Mouse (Mus musculus) spleen, embryonic (tissue): ENCODE measurements around the gene Tjp1.

ENCODE experiments used
- CTCF ChIA-PET: fragments of 350-600 bp; sonication (Branson Sonifier 250); formaldehyde crosslinking; loops from one replicate; lab custom pipeline; 2022; lab: Charles Lee

Tjp1 gene

GRCm38 (mm10) chr7:65389539-65389938 lies 138.0 kb downstream of the Tjp1 start:
- CTCF ChIA-PET = no interaction called here

- CTCF ChIA-PET = no interaction called here
Observed at GRCm38 (mm10) chr7:65388243-65389013, 139.2 kb downstream of the Tjp1 start.

GRCm38 (mm10) chr7:65387560-65388175 lies 139.9 kb downstream of the Tjp1 start:
- CTCF ChIA-PET = no interaction called here

GRCm38 (mm10) chr7:65384775-65385174 lies 142.8 kb downstream of the Tjp1 start:
- CTCF ChIA-PET = no interaction called here

- CTCF ChIA-PET = interaction anchor here (0.5 kb wide), 1 partner anchor 376 kb away, joined by 7 read pairs; no protein-coding TSS in a partner anchor
Observed at GRCm38 (mm10) chr7:65382515-65383283, 144.9 kb downstream of the Tjp1 start.

- CTCF ChIA-PET = no interaction called here
Observed at GRCm38 (mm10) chr7:65381896-65382295, 145.7 kb downstream of the Tjp1 start.

GRCm38 (mm10) chr7:65380716-65381115 lies 146.9 kb downstream of the Tjp1 start:
- CTCF ChIA-PET = interaction anchor here (0.6 kb wide), 1 partner anchor 215 kb away, joined by 4 read pairs; no protein-coding TSS in a partner anchor

GRCm38 (mm10) chr7:65378818-65379565 lies 148.6 kb downstream of the Tjp1 start:
- CTCF ChIA-PET = no interaction called here

GRCm38 (mm10) chr7:65377521-65377920 lies 150.1 kb downstream of the Tjp1 start:
- CTCF ChIA-PET = no interaction called here

- CTCF ChIA-PET = no interaction called here
Observed at GRCm38 (mm10) chr7:65375621-65376020, 152.0 kb downstream of the Tjp1 start.

GRCm38 (mm10) chr7:65375176-65375575 lies 152.4 kb downstream of the Tjp1 start:
- CTCF ChIA-PET = no interaction called here

- CTCF ChIA-PET = no interaction called here
Observed at GRCm38 (mm10) chr7:65373336-65373735, 154.2 kb downstream of the Tjp1 start.

- CTCF ChIA-PET = no interaction called here
Observed at GRCm38 (mm10) chr7:65371765-65372164, 155.8 kb downstream of the Tjp1 start.

- CTCF ChIA-PET = interaction anchor here (0.7 kb wide), 1 partner anchor 1690 kb away, joined by 3 read pairs; no protein-coding TSS in a partner anchor
Observed at GRCm38 (mm10) chr7:65370787-65371616, 156.6 kb downstream of the Tjp1 start.

- CTCF ChIA-PET = interaction anchor here (0.7 kb wide), 1 partner anchor 1690 kb away, joined by 3 read pairs; no protein-coding TSS in a partner anchor
Observed at GRCm38 (mm10) chr7:65370381-65370786, 157.2 kb downstream of the Tjp1 start.

GRCm38 (mm10) chr7:65369101-65369500 lies 158.5 kb downstream of the Tjp1 start:
- CTCF ChIA-PET = no interaction called here

- CTCF ChIA-PET = no interaction called here
Observed at GRCm38 (mm10) chr7:65367386-65368245, 160.0 kb downstream of the Tjp1 start.

- CTCF ChIA-PET = no interaction called here
Observed at GRCm38 (mm10) chr7:65366153-65366552, 161.4 kb downstream of the Tjp1 start.

- CTCF ChIA-PET = no interaction called here
Observed at GRCm38 (mm10) chr7:65365560-65365959, 162.0 kb downstream of the Tjp1 start.

- CTCF ChIA-PET = no interaction called here
Observed at GRCm38 (mm10) chr7:65360278-65360677, 167.3 kb downstream of the Tjp1 start.
